Mouse (Mus musculus) small intestine, adult 2 months (tissue): ENCODE measurements around the gene Shroom3. TPM values are rescaled to one million over a fixed set of nuclear protein-coding genes. Genes with fewer than 3 reads are reported as not detected.
A peak's percentile ranks its signal among the peaks of the same experiment; 100 is the strongest.

ENCODE experiments used
- H3K27ac ChIP-seq: fragments of 200-500 bp; 2 replicates; pipeline ENCODE4 v1.5.1; 2012; ENCODE audit warnings: low read depth, low read length, control low read depth, inconsistent platforms; ENCODE audit not compliant: insufficient read depth
- H3K27me3 ChIP-seq: fragments of 200-500 bp; 2 replicates; pipeline ENCODE4 v1.6.1; 2012; ENCODE audit warnings: mild to moderate bottlenecking, moderate library complexity, low read length, inconsistent platforms; ENCODE audit not compliant: control insufficient read depth, insufficient read depth
- H3K36me3 ChIP-seq: fragments of 200-500 bp; 2 replicates; pipeline ENCODE4 v1.6.1; 2012; ENCODE audit warnings: mild to moderate bottlenecking, low read length, control low read depth, inconsistent platforms; ENCODE audit not compliant: control insufficient read depth, insufficient read depth
- H3K4me1 ChIP-seq: fragments of 200-500 bp; 2 replicates; pipeline ENCODE4 v1.6.1; 2012; ENCODE audit warnings: low read length, inconsistent platforms, mixed read lengths; ENCODE audit not compliant: control insufficient read depth, insufficient read depth, insufficient read length
- H3K4me3 ChIP-seq: fragments of 200-500 bp; 2 replicates; pipeline ENCODE4 v1.5.1; 2012; ENCODE audit warnings: low read depth, mild to moderate bottlenecking, control low read depth, inconsistent platforms, low read length, moderate library complexity
- CTCF ChIP-seq: fragments of 200-500 bp; IDR thresholded peaks from 2 replicates; pipeline ENCODE4 v1.5.1; 2012; ENCODE audit warnings: low read depth, mild to moderate bottlenecking, control low read depth, inconsistent platforms, low read length, moderate library complexity, mixed read lengths; ENCODE audit not compliant: insufficient replicate concordance, insufficient read length; ENCODE audit errors: extremely low read depth
- POLR2A ChIP-seq: fragments of 200-500 bp; IDR thresholded peaks from 2 replicates; pipeline ENCODE4 v1.6.1; 2012; ENCODE audit warnings: low read depth, mild to moderate bottlenecking, control low read depth, inconsistent platforms, low read length, moderate library complexity
- WGBS: fragments of 180-500 bp; shearing (Covaris S2); methylation state at CpG from one replicate; pipeline ENCODE4 v1.1.7; 2018; 5-methylcytosine and 5-hydroxymethylcytosine counted together
- polyA plus RNA-seq: library from polyadenylated mRNA; depleted of rRNA; stranded (reverse); fragments of >200 nt; gene quantifications from 2 replicates; pipeline ENCODE4 v1.2.3, GENCODE M21; 2012

Shroom3 gene
- polyA plus RNA-seq, 1 experiment, result 111 TPM

- H3K27me3 ChIP-seq, result no peaks in the 10 kb centered on the region
- H3K4me3 ChIP-seq, result no peak overlapping the region
- H3K4me1 ChIP-seq, result peaks cover 16% of the 10 kb centered on the region; the same call in 1 of the 2 replicates
- TF ChIP-seq POLR2A (no peak), CTCF (no peak)
- H3K36me3 ChIP-seq, result 0 out of 2 replicates have a peak, but pooled peaks cover 3% of the 10 kb centered on the region
- WGBS, result 74% methylated on average over 2 of the region's 2 CpGs
- H3K27ac ChIP-seq, result no peak overlapping the region
Measured at GRCm38 (mm10) chr5:92868231-92868630, 185.0 kb downstream of the Shroom3 start.

DNA sequence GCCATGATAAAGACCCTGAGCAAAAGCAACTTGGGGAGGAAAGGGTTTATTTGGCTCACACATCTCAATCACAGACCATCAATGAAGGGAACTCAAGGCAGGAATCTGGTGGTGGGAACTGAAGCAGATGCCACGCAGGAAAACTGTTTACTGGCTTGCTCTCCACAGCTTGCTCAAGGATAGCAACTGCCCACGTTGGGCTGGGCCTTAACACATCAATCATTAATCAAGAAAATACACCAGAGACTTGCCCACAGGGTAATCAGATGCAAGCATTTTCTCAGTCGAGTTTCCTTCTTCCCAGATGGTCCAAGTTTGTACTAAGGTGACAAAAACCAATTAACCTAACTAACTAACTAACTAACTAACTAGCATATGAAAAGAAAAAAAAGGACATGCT is 187.8 kb downstream of the Shroom3 start:
- TF ChIP-seq POLR2A (no peak), CTCF (no peak)
- peak overlapping the region; percentile 53 for H3K27ac ChIP-seq
- WGBS, result 17% methylated on average over 3 of the region's 3 CpGs
- H3K4me3 ChIP-seq, result no peak overlapping the region
- H3K36me3 ChIP-seq, result 0 out of 2 replicates have a peak, but pooled peaks cover 4% of the 10 kb centered on the region
- H3K4me1 ChIP-seq, result peaks cover 25% of the 10 kb centered on the region; the same call in 1 of the 2 replicates
- no peaks in the 10 kb centered on the region for H3K27me3 ChIP-seq

GRCm38 (mm10) chr5:92872182-92872581 is 188.9 kb downstream of the Shroom3 start:
- WGBS, result 69% methylated on average over 4 of the region's 4 CpGs
- Histone ChIP-seq H3K4me3 (no peak overlapping the region), H3K27ac (no peak overlapping the region), H3K36me3 (0 out of 2 replicates have a peak, but pooled peaks cover 4% of the 10 kb centered on the region), H3K27me3 (no peaks in the 10 kb centered on the region), H3K4me1 (peaks cover 28% of the 10 kb centered on the region; the same call in 1 of the 2 replicates)
- no peak for TF ChIP-seq CTCF
- no peak for TF ChIP-seq POLR2A

DNA sequence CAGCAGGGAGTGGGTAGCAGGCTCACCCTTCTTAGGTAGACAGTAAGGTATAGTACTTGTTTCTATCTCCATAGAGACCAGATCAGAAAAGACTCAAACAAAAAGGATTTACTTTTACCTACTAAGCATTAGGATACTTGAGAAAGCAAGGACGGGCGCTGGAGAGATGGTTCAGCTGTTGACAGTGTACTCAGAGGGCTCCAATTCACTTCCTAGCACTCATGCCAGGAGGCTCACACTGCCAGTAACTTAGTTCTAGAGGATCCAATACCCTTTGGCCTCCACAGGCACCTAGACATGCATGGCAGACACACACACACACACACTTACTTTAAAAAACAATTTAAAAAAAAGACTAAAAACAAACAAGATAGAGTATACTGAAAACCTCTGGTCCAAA is 189.8 kb downstream of the Shroom3 start:
- Histone ChIP-seq H3K27me3 (no peaks in the 10 kb centered on the region), H3K36me3 (0 out of 2 replicates have a peak, but pooled peaks cover 4% of the 10 kb centered on the region), H3K27ac (peak overlapping the region; percentile 37; the same call in 1 of the 2 replicates), H3K4me3 (no peak overlapping the region), H3K4me1 (peaks cover 33% of the 10 kb centered on the region; the same call in 1 of the 2 replicates)
- TF ChIP-seq CTCF, result no peak
- TF ChIP-seq POLR2A, result no peak
- 72% methylated on average over 2 of the region's 2 CpGs for WGBS

DNA sequence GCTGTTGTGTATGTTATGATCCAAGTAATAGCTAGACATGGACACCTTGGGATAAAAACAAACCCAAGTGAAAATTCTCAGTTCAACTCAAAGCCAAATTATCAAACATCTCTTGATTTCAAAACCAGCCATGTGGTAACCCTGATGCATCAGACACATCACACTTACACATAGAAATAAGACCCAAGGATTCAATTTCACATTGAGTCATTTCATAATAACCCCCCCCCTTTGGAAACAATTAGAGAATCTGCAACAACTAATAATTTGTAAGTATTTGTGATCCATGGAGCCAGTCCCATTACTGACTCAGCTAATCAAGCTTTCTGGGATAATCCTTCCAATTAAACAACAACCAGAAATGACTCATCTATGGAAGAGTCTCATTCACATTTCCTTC is 190.3 kb downstream of the Shroom3 start:
- H3K27me3 ChIP-seq, result no peaks in the 10 kb centered on the region
- peak overlapping the region; percentile 38 for H3K27ac ChIP-seq
- no peak for TF ChIP-seq POLR2A
- no peak for TF ChIP-seq CTCF

GRCm38 (mm10) chr5:92875836-92876235 is 192.6 kb downstream of the Shroom3 start:
- Histone ChIP-seq H3K36me3 (0 out of 2 replicates have a peak, but pooled peaks cover 1% of the 10 kb centered on the region), H3K27ac (no peak overlapping the region), H3K27me3 (no peaks in the 10 kb centered on the region), H3K4me3 (no peak overlapping the region), H3K4me1 (peaks cover 39% of the 10 kb centered on the region; the same call in 1 of the 2 replicates)
- TF ChIP-seq CTCF, result no peak
- no peak for TF ChIP-seq POLR2A
- 95% methylated on average over 10 of the region's 10 CpGs for WGBS

More for the DNA sequence above, 190.3 kb downstream of the Shroom3 start:
- Histone ChIP-seq H3K4me1 (peaks cover 36% of the 10 kb centered on the region; the same call in 1 of the 2 replicates), H3K36me3 (0 out of 2 replicates have a peak, but pooled peaks cover 2% of the 10 kb centered on the region), H3K4me3 (no peak overlapping the region)

- Histone ChIP-seq H3K4me1 (peaks cover 41% of the 10 kb centered on the region), H3K27ac (peak overlapping the region; percentile 83), H3K36me3 (0 out of 2 replicates have a peak, but pooled peaks cover 1% of the 10 kb centered on the region), H3K4me3 (no peak overlapping the region), H3K27me3 (no peaks in the 10 kb centered on the region)
- TF ChIP-seq POLR2A (no peak), CTCF (no peak)
- 36% methylated on average over 3 of the region's 3 CpGs for WGBS
Measured at GRCm38 (mm10) chr5:92877104-92877503, 193.9 kb downstream of the Shroom3 start.

DNA sequence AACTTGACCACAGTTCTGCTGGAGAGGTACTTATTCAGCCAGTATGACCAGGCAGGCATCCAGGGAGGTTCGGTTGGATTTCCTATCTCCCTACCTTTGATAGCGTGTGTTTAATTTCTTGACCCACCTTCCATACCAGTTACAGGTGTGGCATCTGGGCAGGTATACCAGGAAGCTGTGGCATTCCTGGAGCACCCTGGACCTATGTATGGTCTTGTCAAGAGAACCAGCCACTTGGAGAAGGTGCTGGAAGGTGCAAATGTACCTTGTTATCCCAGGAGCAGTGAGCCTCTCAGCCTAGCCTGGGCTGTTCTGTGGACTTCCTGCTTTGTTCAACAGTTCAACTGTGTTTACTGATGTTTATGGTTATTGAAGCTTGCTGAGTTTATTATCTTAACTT is 197.2 kb downstream of the Shroom3 start:
- H3K27me3 ChIP-seq, result no peaks in the 10 kb centered on the region
- H3K36me3 ChIP-seq, result 0 out of 2 replicates have a peak, but pooled peaks cover 3% of the 10 kb centered on the region
- 21% methylated on average over 2 of the region's 2 CpGs for WGBS
- TF ChIP-seq POLR2A, result no peak
- no peak for TF ChIP-seq CTCF
- no peak overlapping the region for H3K4me3 ChIP-seq
- H3K27ac ChIP-seq, result peak overlapping the region; percentile 95
- peaks cover 31% of the 10 kb centered on the region for H3K4me1 ChIP-seq
